Mouse (Mus musculus): Measurements from ENCODE around the gene Aatk. TPM values are rescaled to one million over a fixed set of nuclear protein-coding genes. Genes with fewer than 3 reads are reported as not detected.

Aatk gene
- polyA plus RNA-seq, 1 experiment from 2014 or later = 5.4 TPM

- no peak overlapping the region for H3K27ac ChIP-seq
- no peak overlapping the region for H3K4me2 ChIP-seq
- peaks cover 100% of the 10 kb centered on the region for H3K36me3 ChIP-seq
- peaks cover 8% of the 10 kb centered on the region for H3K4me1 ChIP-seq (replicated peaks)
- H3K9me3 ChIP-seq = no peaks in the 10 kb centered on the region
- ATAC-seq (ENCODE audit: insufficient number of reproducible peaks, insufficient read depth, low FRiP score, low TSS enrichment, low read depth) = no peak
- H3K27me3 ChIP-seq = no peaks in the 10 kb centered on the region
- 88% methylated on average over 27 of the region's 27 CpGs for WGBS
- no peak overlapping the region for H3K9ac ChIP-seq (replicated peaks)
- no peak overlapping the region for H3K4me3 ChIP-seq (replicated peaks)
Measured at GRCm38 (mm10) chr11:120070286-120070930, 23.4 kb upstream of the Aatk start.

DNA sequence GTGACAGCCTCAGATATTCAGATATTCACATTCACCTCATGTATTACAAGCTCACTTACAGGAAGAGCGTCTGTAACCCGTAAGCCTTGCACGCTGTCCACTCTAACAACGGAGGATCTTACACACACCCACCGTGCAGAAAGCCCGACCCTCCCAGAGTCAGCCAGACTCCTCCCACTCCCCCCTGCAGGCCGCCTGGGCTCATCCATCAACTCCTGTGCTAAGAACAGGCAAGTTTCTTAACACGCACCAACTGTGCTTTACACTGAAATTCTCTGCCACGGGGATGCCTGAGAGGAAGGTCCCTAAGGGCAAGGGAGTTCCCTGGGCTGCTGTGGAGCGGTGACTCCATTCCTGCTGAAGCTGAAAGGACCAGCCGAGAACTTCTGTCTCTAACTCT lies 22.3 kb upstream of the Aatk start:
- Histone ChIP-seq H3K4me3 (replicated peaks) (no peak overlapping the region), H3K27me3 (no peaks in the 10 kb centered on the region), H3K4me1 (replicated peaks) (no peaks in the 10 kb centered on the region; the same call in 1 of the 2 replicates), H3K27ac (no peak overlapping the region), H3K9me3 (no peaks in the 10 kb centered on the region), H3K36me3 (peaks cover 100% of the 10 kb centered on the region), H3K4me2 (no peak overlapping the region), H3K9ac (replicated peaks) (no peak overlapping the region; the same call in 1 of the 2 replicates)
- ATAC-seq (ENCODE audit: insufficient number of reproducible peaks, insufficient read depth, low FRiP score, low TSS enrichment, low read depth) = no peak
- 35% methylated on average over 11 of the region's 11 CpGs for WGBS

GRCm38 (mm10) chr11:120067834-120068233 lies 20.9 kb upstream of the Aatk start:
- Histone ChIP-seq H3K27ac (no peak overlapping the region), H3K36me3 (peaks cover 99% of the 10 kb centered on the region), H3K27me3 (no peaks in the 10 kb centered on the region), H3K9me3 (no peaks in the 10 kb centered on the region), H3K4me2 (no peak overlapping the region), H3K9ac (replicated peaks) (no peak overlapping the region), H3K4me1 (replicated peaks) (no peaks in the 10 kb centered on the region; the same call in 1 of the 2 replicates), H3K4me3 (replicated peaks) (no peak overlapping the region)
- ATAC-seq (ENCODE audit: insufficient number of reproducible peaks, insufficient read depth, low FRiP score, low TSS enrichment, low read depth) = no peak
- 58% methylated on average over 17 of the region's 17 CpGs for WGBS

DNA sequence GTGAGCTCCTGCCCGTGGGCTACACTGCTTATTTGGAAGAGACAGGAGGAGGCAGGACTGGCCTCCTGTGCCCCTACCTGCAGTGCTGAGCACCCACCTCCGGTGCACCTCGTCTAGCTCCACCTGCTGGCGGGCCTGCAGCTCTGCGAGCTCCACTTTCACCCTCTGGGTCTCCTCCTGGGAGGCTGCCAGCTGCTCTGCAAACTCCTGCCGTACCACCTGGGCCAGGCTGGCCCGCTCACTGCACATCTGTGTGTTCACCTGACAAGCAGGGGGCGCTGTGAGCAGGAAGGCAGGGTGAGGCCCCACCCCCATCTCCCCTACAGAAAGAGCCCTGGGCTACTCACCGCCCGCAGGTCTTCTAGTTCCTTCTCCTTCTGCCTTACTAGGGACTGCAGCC lies 18.3 kb upstream of the Aatk start:
- Histone ChIP-seq H3K4me2 (no peak overlapping the region), H3K27me3 (no peaks in the 10 kb centered on the region), H3K4me1 (replicated peaks) (no peaks in the 10 kb centered on the region; the same call in 1 of the 2 replicates), H3K9me3 (no peaks in the 10 kb centered on the region), H3K27ac (no peak overlapping the region), H3K4me3 (replicated peaks) (no peak overlapping the region), H3K36me3 (peaks cover 76% of the 10 kb centered on the region), H3K9ac (replicated peaks) (no peak overlapping the region; the same call in 1 of the 2 replicates)
- no peak for ATAC-seq (ENCODE audit: insufficient number of reproducible peaks, insufficient read depth, low FRiP score, low TSS enrichment, low read depth)
- WGBS = 30% methylated on average over 10 of the region's 10 CpGs

DNA sequence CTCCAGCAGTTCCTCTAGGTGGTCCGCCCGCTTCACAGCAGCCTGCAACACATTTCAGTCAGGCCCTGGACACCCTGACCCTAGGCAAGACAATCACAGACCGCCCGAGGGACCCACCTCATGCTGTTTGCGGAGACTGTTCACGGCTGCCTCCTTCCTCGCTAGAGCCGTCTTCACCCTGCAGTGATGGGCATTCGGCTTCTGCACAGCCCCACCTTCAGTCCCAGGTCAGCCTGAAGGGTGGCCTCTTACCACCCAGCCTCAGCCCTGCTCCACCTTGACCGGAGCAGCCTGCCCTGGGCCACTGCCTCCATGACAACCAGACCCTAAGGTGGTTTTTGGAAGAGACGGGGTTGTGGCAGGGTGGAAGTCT lies 17.7 kb upstream of the Aatk start:
- Histone ChIP-seq H3K4me2 (no peak overlapping the region), H3K9me3 (no peaks in the 10 kb centered on the region), H3K4me1 (replicated peaks) (no peaks in the 10 kb centered on the region; the same call in 1 of the 2 replicates), H3K27me3 (no peaks in the 10 kb centered on the region), H3K4me3 (replicated peaks) (no peak overlapping the region), H3K36me3 (peaks cover 70% of the 10 kb centered on the region), H3K9ac (replicated peaks) (no peak overlapping the region), H3K27ac (no peak overlapping the region)
- 89% methylated on average over 11 of the region's 11 CpGs for WGBS
- no peak for ATAC-seq (ENCODE audit: insufficient number of reproducible peaks, insufficient read depth, low FRiP score, low TSS enrichment, low read depth)

- Histone ChIP-seq H3K4me2 (no peak overlapping the region), H3K36me3 (peaks cover 65% of the 10 kb centered on the region), H3K27me3 (no peaks in the 10 kb centered on the region), H3K4me1 (replicated peaks) (no peaks in the 10 kb centered on the region; the same call in 1 of the 2 replicates), H3K4me3 (replicated peaks) (no peak overlapping the region), H3K9ac (replicated peaks) (no peak overlapping the region), H3K27ac (no peak overlapping the region), H3K9me3 (no peaks in the 10 kb centered on the region)
- WGBS = 91% methylated on average over 13 of the region's 13 CpGs
- no peak for ATAC-seq (ENCODE audit: insufficient number of reproducible peaks, insufficient read depth, low FRiP score, low TSS enrichment, low read depth)
Measured at GRCm38 (mm10) chr11:120064006-120064667, 17.2 kb upstream of the Aatk start.

- H3K4me1 ChIP-seq (replicated peaks) = no peaks in the 10 kb centered on the region; the same call in 1 of the 2 replicates
- H3K27me3 ChIP-seq = no peaks in the 10 kb centered on the region
- H3K27ac ChIP-seq = no peak overlapping the region
- no peaks in the 10 kb centered on the region for H3K9me3 ChIP-seq
- 80% methylated on average over 5 of the region's 5 CpGs for WGBS
- no peak for ATAC-seq (ENCODE audit: insufficient number of reproducible peaks, insufficient read depth, low FRiP score, low TSS enrichment, low read depth)
- H3K36me3 ChIP-seq = peaks cover 57% of the 10 kb centered on the region
- no peak overlapping the region for H3K4me3 ChIP-seq (replicated peaks)
- no peak overlapping the region for H3K9ac ChIP-seq (replicated peaks)
- no peak overlapping the region for H3K4me2 ChIP-seq
Measured at GRCm38 (mm10) chr11:120063326-120063725, 16.4 kb upstream of the Aatk start.

DNA sequence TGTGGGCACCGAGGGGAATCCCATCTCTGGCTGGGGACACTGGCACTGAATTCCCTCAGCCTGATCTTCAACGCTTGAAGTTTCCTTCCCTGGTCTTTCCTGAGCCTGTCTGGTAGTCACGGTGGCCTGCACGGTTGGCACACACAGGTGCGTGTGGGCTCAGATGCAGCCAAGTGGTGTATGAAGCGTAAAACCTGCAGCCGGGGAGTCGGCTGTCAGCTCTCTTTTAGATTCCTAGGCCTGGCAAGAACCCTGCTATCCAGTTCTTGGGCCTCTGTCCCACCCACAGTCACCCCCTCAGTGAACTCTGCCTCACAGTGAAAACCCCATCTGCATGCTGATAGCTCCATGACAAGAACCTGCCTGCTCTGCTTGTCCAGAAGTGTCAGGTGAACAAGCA lies 13.7 kb upstream of the Aatk start:
- H3K4me3 ChIP-seq (replicated peaks) = no peak overlapping the region

DNA sequence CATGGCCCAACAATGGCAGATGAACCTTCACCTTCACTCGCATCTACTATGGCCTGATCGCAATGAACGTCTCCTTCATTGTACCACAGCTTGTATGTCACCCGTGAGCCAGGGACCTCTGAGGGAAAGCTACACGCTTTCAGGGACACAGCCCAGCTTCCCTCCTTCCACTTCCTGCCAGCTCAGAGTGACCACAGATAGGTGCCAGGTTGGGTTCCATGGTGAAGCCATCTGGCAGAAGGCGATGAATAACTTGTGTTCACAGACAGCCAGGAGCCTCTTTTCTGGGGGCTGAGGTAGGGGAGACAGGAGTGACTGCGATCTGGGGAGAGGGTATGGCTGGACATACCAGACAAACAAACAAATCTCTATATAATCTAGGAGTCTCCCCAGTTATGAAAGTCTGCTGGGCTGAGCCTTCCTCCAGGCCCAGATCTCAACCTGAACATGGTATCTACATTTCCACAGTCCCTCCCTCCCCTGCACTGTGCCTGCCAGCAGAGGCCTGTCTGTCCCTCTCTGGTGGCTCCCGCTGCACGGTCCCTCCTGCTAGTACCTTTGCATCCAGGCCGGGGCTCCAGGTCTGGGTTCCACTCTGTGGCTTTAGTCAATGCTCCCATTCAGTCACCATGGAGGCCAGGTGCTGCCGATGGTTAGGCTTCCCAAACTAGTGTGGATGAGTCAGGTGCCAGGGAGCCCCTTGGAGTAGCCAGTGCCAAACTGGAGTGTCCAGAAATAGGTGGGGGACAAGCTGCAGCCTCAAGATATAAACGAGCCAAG lies 9.2 kb upstream of the Aatk start:
- no peak for ATAC-seq (ENCODE audit: insufficient number of reproducible peaks, insufficient read depth, low FRiP score, low TSS enrichment, low read depth)
- Histone ChIP-seq H3K36me3 (no peaks in the 10 kb centered on the region), H3K27ac (no peak overlapping the region), H3K4me2 (no peak overlapping the region), H3K4me1 (replicated peaks) (peaks cover 10% of the 10 kb centered on the region), H3K4me3 (replicated peaks) (no peak overlapping the region), H3K9ac (replicated peaks) (no peak overlapping the region), H3K27me3 (no peaks in the 10 kb centered on the region), H3K9me3 (no peaks in the 10 kb centered on the region)
- 87% methylated on average over 12 of the region's 12 CpGs for WGBS

More for the DNA sequence above, 13.7 kb upstream of the Aatk start:
- Histone ChIP-seq H3K4me1 (replicated peaks) (no peaks in the 10 kb centered on the region), H3K9ac (replicated peaks) (no peak overlapping the region), H3K27me3 (no peaks in the 10 kb centered on the region), H3K4me2 (no peak overlapping the region), H3K36me3 (peaks cover 30% of the 10 kb centered on the region), H3K27ac (no peak overlapping the region), H3K9me3 (no peaks in the 10 kb centered on the region)
- ATAC-seq (ENCODE audit: insufficient number of reproducible peaks, insufficient read depth, low FRiP score, low TSS enrichment, low read depth) = no peak
- WGBS = 84% methylated on average over 8 of the region's 8 CpGs

DNA sequence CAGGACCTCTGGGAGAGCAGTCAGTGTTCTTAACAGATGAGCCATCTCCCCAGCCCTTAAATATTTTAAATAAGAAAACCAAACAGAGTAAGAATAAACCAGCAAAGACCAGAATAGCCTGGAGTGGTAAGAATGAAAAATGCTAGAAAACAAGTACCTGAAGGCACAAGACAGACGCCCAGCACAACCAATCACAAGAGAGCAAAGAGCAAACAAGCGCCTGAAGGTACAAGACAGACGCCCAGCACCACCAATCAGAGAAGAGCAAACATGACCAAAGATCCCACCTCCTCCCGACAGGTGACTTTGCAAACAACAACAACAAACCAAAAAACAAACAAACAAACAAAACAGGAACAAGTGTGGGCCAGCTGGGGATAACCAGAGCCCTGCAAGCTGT lies 6.9 kb upstream of the Aatk start:
- Histone ChIP-seq H3K4me1 (replicated peaks) (peaks cover 12% of the 10 kb centered on the region), H3K9me3 (no peaks in the 10 kb centered on the region), H3K27me3 (peaks cover 12% of the 10 kb centered on the region), H3K36me3 (no peaks in the 10 kb centered on the region), H3K27ac (no peak overlapping the region), H3K9ac (replicated peaks) (no peak overlapping the region), H3K4me3 (replicated peaks) (no peak overlapping the region), H3K4me2 (no peak overlapping the region)
- no peak for ATAC-seq (ENCODE audit: insufficient number of reproducible peaks, insufficient read depth, low FRiP score, low TSS enrichment, low read depth)
- WGBS = 76% methylated on average over 4 of the region's 4 CpGs

- Histone ChIP-seq H3K4me3 (replicated peaks) (no peak overlapping the region), H3K4me2 (no peak overlapping the region), H3K36me3 (no peaks in the 10 kb centered on the region), H3K4me1 (replicated peaks) (peaks cover 28% of the 10 kb centered on the region), H3K9ac (replicated peaks) (no peak overlapping the region), H3K9me3 (no peaks in the 10 kb centered on the region), H3K27ac (no peak overlapping the region), H3K27me3 (peaks cover 28% of the 10 kb centered on the region)
- no peak for ATAC-seq (ENCODE audit: insufficient number of reproducible peaks, insufficient read depth, low FRiP score, low TSS enrichment, low read depth)
- 72% methylated on average over 9 of the region's 9 CpGs for WGBS
Measured at GRCm38 (mm10) chr11:120052274-120052673, 5.3 kb upstream of the Aatk start.
